Mouse (Mus musculus) kidney, adult 2 months (tissue): ENCODE measurements around the gene Lpin2.

Experiments
- CTCF ChIP-seq: fragments of 200-500 bp; conservative IDR thresholded peaks from 2 replicates; pipeline ENCODE4 v1.5.1; 2011; ENCODE audit warnings: low read depth, mild to moderate bottlenecking, control low read depth, low read length, moderate library complexity, mixed read lengths; ENCODE audit not compliant: insufficient read depth, insufficient read length
- POLR2A ChIP-seq: fragments of 200-500 bp; IDR thresholded peaks from one replicate; pipeline ENCODE4 v1.6.1; 2011; ENCODE audit warnings: low read depth, low read length, control low read depth

DNA sequence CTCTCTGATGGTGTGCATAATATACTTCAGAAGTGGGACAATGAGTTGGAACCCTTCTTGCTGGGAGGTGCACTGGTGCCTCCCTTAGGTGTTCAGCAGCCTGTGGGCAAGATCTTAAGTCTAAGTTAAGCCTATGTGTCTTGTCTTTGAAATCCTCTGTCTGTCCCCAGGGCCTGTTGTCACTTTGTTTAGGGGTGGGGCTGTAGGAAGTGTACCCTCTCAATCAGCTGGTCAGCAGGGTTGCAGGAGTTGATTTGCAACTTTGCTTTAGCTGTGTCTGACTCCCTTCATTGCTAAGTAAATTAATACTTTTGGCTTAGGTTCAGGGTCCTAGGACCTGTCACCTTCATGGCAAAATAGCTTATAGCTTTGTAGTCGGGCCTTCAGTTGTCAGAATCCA lies 3.0 kb downstream of the Lpin2 start:
- TF ChIP-seq CTCF (no peak), POLR2A (no peak)
